Mouse (Mus musculus): ENCODE data around the gene 2300002M23Rik.

DNA sequence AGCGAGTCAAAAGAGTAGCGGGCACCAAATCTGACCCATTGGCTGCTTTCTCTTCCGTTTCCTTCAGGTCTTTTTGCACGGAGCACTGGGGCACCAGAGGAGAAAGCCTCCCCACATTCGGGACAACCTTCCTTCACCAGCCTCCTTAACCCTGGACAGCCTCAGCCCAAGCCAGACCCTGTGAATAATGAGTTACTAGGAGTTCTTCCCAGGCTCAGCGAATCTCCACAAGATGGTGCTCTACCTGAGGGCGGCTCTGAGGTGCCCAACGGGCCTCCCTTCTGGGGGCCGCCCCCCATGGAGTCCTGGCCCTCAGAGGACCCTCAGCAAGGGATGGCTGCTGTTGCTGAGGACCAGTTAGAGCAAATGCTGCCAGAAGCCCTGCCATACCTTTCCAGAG is 517 bp downstream of the 2300002M23Rik start:
- TF ChIP-seq CTCF (IDR thresholded peaks at IDR 0.05; ENCODE audit: insufficient read depth, low read depth, low read length) (no peak), POLR2A (IDR thresholded peaks at IDR 0.05; ENCODE audit: insufficient read depth, low read depth, low read length) (no peak)

Data from olfactory bulb, adult 2 months (tissue).